Mouse (Mus musculus): ENCODE data around the gene Tlk1.

The Tlk1 gene

GRCm38 (mm10) chr2:70825371-70826051 lies at the start of gene Tlk1:
Gene Tlk1, minus strand, starts transcription at chr2:70825728.
- DNase-seq (ENCODE audit: low read depth, low spot score) = no peak

GRCm38 (mm10) chr2:70875129-70875528 lies 49.6 kb upstream of the Tlk1 start:
- DNase-seq (ENCODE audit: low read depth, low spot score) = no peak

- no peak for DNase-seq (ENCODE audit: low read depth, low spot score)
Measured at GRCm38 (mm10) chr2:70873168-70873567, 47.6 kb upstream of the Tlk1 start.

GRCm38 (mm10) chr2:70871466-70872022 lies 46.0 kb upstream of the Tlk1 start:
- no peak for DNase-seq (ENCODE audit: low read depth, low spot score)

GRCm38 (mm10) chr2:70870819-70871218 lies 45.3 kb upstream of the Tlk1 start:
- no peak for DNase-seq (ENCODE audit: low read depth, low spot score)

- no peak for DNase-seq (ENCODE audit: low read depth, low spot score)
Measured at GRCm38 (mm10) chr2:70869116-70869515, 43.6 kb upstream of the Tlk1 start.

- DNase-seq (ENCODE audit: low read depth, low spot score) = no peak
Measured at GRCm38 (mm10) chr2:70867231-70867630, 41.7 kb upstream of the Tlk1 start.

GRCm38 (mm10) chr2:70862881-70863280 lies 37.4 kb upstream of the Tlk1 start:
- no peak for DNase-seq (ENCODE audit: low read depth, low spot score)

- no peak for DNase-seq (ENCODE audit: low read depth, low spot score)
Measured at GRCm38 (mm10) chr2:70859740-70860139, 34.2 kb upstream of the Tlk1 start.

- no peak for DNase-seq (ENCODE audit: low read depth, low spot score)
Measured at GRCm38 (mm10) chr2:70856971-70857370, 31.4 kb upstream of the Tlk1 start.

- no peak for DNase-seq (ENCODE audit: low read depth, low spot score)
Measured at GRCm38 (mm10) chr2:70854231-70854888, 28.8 kb upstream of the Tlk1 start.

- no peak for DNase-seq (ENCODE audit: low read depth, low spot score)
Measured at GRCm38 (mm10) chr2:70853329-70853728, 27.8 kb upstream of the Tlk1 start.

- peak; percentile 82 for DNase-seq (ENCODE audit: low read depth, low spot score)
Measured at GRCm38 (mm10) chr2:70852796-70853221, 27.3 kb upstream of the Tlk1 start.

- no peak for DNase-seq (ENCODE audit: low read depth, low spot score)
Measured at GRCm38 (mm10) chr2:70852186-70852795, 26.8 kb upstream of the Tlk1 start.

GRCm38 (mm10) chr2:70845871-70846270 lies 20.3 kb upstream of the Tlk1 start:
- no peak for DNase-seq (ENCODE audit: low read depth, low spot score)

GRCm38 (mm10) chr2:70844694-70845395 lies 19.3 kb upstream of the Tlk1 start:
- DNase-seq (ENCODE audit: low read depth, low spot score) = no peak

- no peak for DNase-seq (ENCODE audit: low read depth, low spot score)
Measured at GRCm38 (mm10) chr2:70842049-70842618, 16.6 kb upstream of the Tlk1 start.

- no peak for DNase-seq (ENCODE audit: low read depth, low spot score)
Measured at GRCm38 (mm10) chr2:70838536-70839216, 13.1 kb upstream of the Tlk1 start.

GRCm38 (mm10) chr2:70836306-70836651 lies 10.8 kb upstream of the Tlk1 start:
- DNase-seq (ENCODE audit: low read depth, low spot score) = no peak

- DNase-seq (ENCODE audit: low read depth, low spot score) = no peak
Measured at GRCm38 (mm10) chr2:70835641-70836305, 10.2 kb upstream of the Tlk1 start.

- DNase-seq (ENCODE audit: low read depth, low spot score) = no peak
Measured at GRCm38 (mm10) chr2:70835209-70835608, 9.7 kb upstream of the Tlk1 start.

All from telencephalon, adult 2 months (tissue).